Mouse (Mus musculus) heart, postnatal 0 days (tissue): ENCODE measurements around the gene Emilin1. TPM values are rescaled to one million over a fixed set of nuclear protein-coding genes. Genes with fewer than 3 reads are reported as not detected.

Experiments
- ATAC-seq: fragments of 200-750 bp; cut with Nextera tagmentation; 2 replicates; pipeline ENCODE4 v1.8.0; 2017; ENCODE audit warnings: low read depth, moderate number of reproducible peaks, moderate library complexity; ENCODE audit not compliant: insufficient read depth
- DNase-seq: peaks from one replicate; pipeline ENCODE4 v3.0.0-alpha.2; 2016; ENCODE audit warnings: low spot score
- H3K27ac ChIP-seq: fragments of 300-500 bp; sonication (generic); 2 replicates; pipeline ENCODE4 v1.5.1; 2014; ENCODE audit warnings: low read depth, mild to moderate bottlenecking
- H3K27me3 ChIP-seq: fragments of 300-500 bp; sonication (generic); 2 replicates; pipeline ENCODE4 v1.6.1; 2014; ENCODE audit warnings: low read length, mixed read lengths; ENCODE audit not compliant: control insufficient read depth, insufficient read depth
- H3K36me3 ChIP-seq: fragments of 300-500 bp; sonication (generic); replicated peaks from 2 replicates; pipeline ENCODE4 v1.6.1; 2014; ENCODE audit warnings: low read length, mixed read lengths; ENCODE audit not compliant: control insufficient read depth, insufficient read depth
- H3K4me1 ChIP-seq: fragments of 300-500 bp; sonication (generic); 2 replicates; pipeline ENCODE4 v1.6.1; 2014; ENCODE audit warnings: antibody characterized with exemption; ENCODE audit not compliant: control insufficient read depth, insufficient read depth
- H3K4me2 ChIP-seq: fragments of 300-500 bp; sonication (generic); 2 replicates; pipeline ENCODE4 v1.6.1; 2014; ENCODE audit warnings: low read depth, mild to moderate bottlenecking, low read length, moderate library complexity
- H3K4me3 ChIP-seq: fragments of 300-500 bp; sonication (generic); 2 replicates; pipeline ENCODE4 v1.5.1; 2014; ENCODE audit warnings: low read depth, low read length
- H3K9ac ChIP-seq: fragments of 300-500 bp; sonication (generic); replicated peaks from 2 replicates; pipeline ENCODE4 v1.6.1; 2014; ENCODE audit warnings: low read depth, low read length, mixed read lengths
- H3K9me3 ChIP-seq: fragments of 300-500 bp; sonication (generic); replicated peaks from 2 replicates; pipeline ENCODE4 v1.6.1; 2016; ENCODE audit warnings: low read length; ENCODE audit not compliant: control insufficient read depth
- CTCF ChIP-seq: IDR thresholded peaks from 2 replicates; pipeline ENCODE4 v1.5.1; 2016; ENCODE audit warnings: antibody characterized with exemption, control low read depth, low read depth
- EP300 ChIP-seq: IDR thresholded peaks from 2 replicates; pipeline ENCODE4 v1.6.1; 2016; ENCODE audit warnings: antibody characterized with exemption, low read depth
- WGBS: fragments of 180-500 bp; shearing (Covaris S2); extraction: QIAGEN DNeasy Blood & Tissue Kit; methylation state at CpG from one replicate; pipeline ENCODE4 v1.1.7; 2014; 5-methylcytosine and 5-hydroxymethylcytosine counted together
- polyA plus RNA-seq: library from polyadenylated mRNA; unstranded; fragments of >200 nt; fragmentation: Nextera tagmentation; extraction: Ambion mirVana; gene quantifications from 2 replicates; pipeline ENCODE4 v1.2.1, GENCODE M21; 2015
- total RNA-seq: library from RNA; depleted of rRNA; stranded (reverse); fragments of >200 nt; gene quantifications from 2 replicates; pipeline ENCODE4 v1.2.3, GENCODE M21; 2014; ENCODE audit warnings: low replicate concordance; rRNA removed

Emilin1 gene
- total and polyA plus RNA-seq, 2 experiments from 2014 or later, result 63.5 to 68.3 TPM

DNA sequence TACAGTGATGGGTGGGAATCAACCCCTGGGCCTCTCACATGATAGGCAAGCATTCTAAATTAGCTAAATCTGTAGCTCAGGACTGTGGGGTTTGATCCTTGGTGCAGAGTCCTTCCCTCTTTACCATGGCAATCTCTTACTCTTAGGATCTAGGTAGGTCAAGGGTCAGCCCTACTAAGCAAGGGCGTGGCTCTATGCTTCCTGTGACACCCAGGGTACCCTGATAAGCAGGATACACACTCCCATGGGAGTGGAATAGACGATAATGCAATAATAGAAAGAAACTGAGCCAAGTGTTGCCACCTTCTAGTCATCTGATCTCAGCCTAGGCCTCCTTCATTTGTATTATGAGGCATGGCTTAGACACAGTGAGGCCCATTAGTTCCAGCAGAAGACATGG is 56.2 kb downstream of the Emilin1 start:
- no peak for ATAC-seq
- no peaks in the 10 kb centered on the region for H3K9me3 ChIP-seq
- no peaks in the 10 kb centered on the region for H3K36me3 ChIP-seq
- H3K4me1 ChIP-seq, result no peaks in the 10 kb centered on the region
- no peak overlapping the region for H3K4me2 ChIP-seq
- WGBS, result 64% methylated on average over 2 of the region's 2 CpGs
- TF ChIP-seq CTCF, result no peak
- TF ChIP-seq EP300, result no peak
- no peaks in the 10 kb centered on the region for H3K27me3 ChIP-seq
- H3K4me3 ChIP-seq, result no peak overlapping the region
- DNase-seq, result no peak
- no peak overlapping the region for H3K9ac ChIP-seq
- H3K27ac ChIP-seq, result no peak overlapping the region

Other genes with a start within 250 kb of the Emilin1 start
- 87.9 and 158 TPM in 2 replicates for gene Cenpa, start 246.6 kb upstream of the Emilin1 start, total RNA-seq
- 128 and 158 TPM in 2 replicates for gene Cenpa, start 246.6 kb upstream of the Emilin1 start, polyA plus RNA-seq
- 3.7 and 4.7 TPM in 2 replicates for gene Dpysl5, start 201.8 kb upstream of the Emilin1 start, total RNA-seq
- gene Dpysl5, start 201.8 kb upstream of the Emilin1 start, polyA plus RNA-seq, result 0.71 and 0.83 TPM in 2 replicates
- gene Mapre3, start 98.8 kb upstream of the Emilin1 start, total RNA-seq, result 5.3 and 11.9 TPM in 2 replicates
- gene Mapre3, start 98.8 kb upstream of the Emilin1 start, polyA plus RNA-seq, result 15.8 TPM in 2 replicates
- 58.8 and 70.6 TPM in 2 replicates for gene Tmem214, start 45.4 kb upstream of the Emilin1 start, total RNA-seq
- 48.0 and 49.6 TPM in 2 replicates for gene Tmem214, start 45.4 kb upstream of the Emilin1 start, polyA plus RNA-seq
- 18.1 and 28.2 TPM in 2 replicates for gene Agbl5, start 24.7 kb upstream of the Emilin1 start, total RNA-seq
- gene Agbl5, start 24.7 kb upstream of the Emilin1 start, polyA plus RNA-seq, result 4.2 and 4.9 TPM in 2 replicates
- 201 and 280 TPM in 2 replicates for gene Ost4, start 5.6 kb upstream of the Emilin1 start, total RNA-seq
- 334 and 356 TPM in 2 replicates for gene Ost4, start 5.6 kb upstream of the Emilin1 start, polyA plus RNA-seq
- 11.8 and 15.0 TPM in 2 replicates for gene Khk, start 8.0 kb downstream of the Emilin1 start, total RNA-seq
- gene Khk, start 8.0 kb downstream of the Emilin1 start, polyA plus RNA-seq, result 16.2 and 18.5 TPM in 2 replicates
- 0.77 and 3.0 TPM in 2 replicates for gene Cgref1, start 32.2 kb downstream of the Emilin1 start, total RNA-seq
- 1.1 and 1.2 TPM in 2 replicates for gene Cgref1, start 32.2 kb downstream of the Emilin1 start, polyA plus RNA-seq
- gene Preb, start 47.0 kb downstream of the Emilin1 start, total RNA-seq, result 20.8 and 40.0 TPM in 2 replicates
- 54.3 and 64.3 TPM in 2 replicates for gene Preb, start 47.0 kb downstream of the Emilin1 start, polyA plus RNA-seq
- not detected in 2 replicates for gene Tcf23, start 55.3 kb downstream of the Emilin1 start, total RNA-seq
- 0.15 and 0.21 TPM in 2 replicates for gene Tcf23, start 55.3 kb downstream of the Emilin1 start, polyA plus RNA-seq
- gene Atraid, start 134.9 kb downstream of the Emilin1 start, total RNA-seq, result 141 and 177 TPM in 2 replicates
- gene Atraid, start 134.9 kb downstream of the Emilin1 start, polyA plus RNA-seq, result 166 and 176 TPM in 2 replicates
- 7.1 and 7.7 TPM in 2 replicates for gene Slc5a6, start 135.5 kb downstream of the Emilin1 start, total RNA-seq
- 5.2 and 5.5 TPM in 2 replicates for gene Slc5a6, start 135.5 kb downstream of the Emilin1 start, polyA plus RNA-seq
- 24.6 and 74.6 TPM in 2 replicates for gene Cad, start 141.4 kb downstream of the Emilin1 start, total RNA-seq
- 5.4 and 5.7 TPM in 2 replicates for gene Cad, start 141.4 kb downstream of the Emilin1 start, polyA plus RNA-seq
- not detected in 2 replicates for gene Dnajc5g, start 192.9 kb downstream of the Emilin1 start, total RNA-seq
- gene Dnajc5g, start 192.9 kb downstream of the Emilin1 start, polyA plus RNA-seq, result not detected in 2 replicates
- gene Slc30a3, start 194.8 kb downstream of the Emilin1 start, total RNA-seq, result not detected in 2 replicates
- gene Slc30a3, start 194.8 kb downstream of the Emilin1 start, polyA plus RNA-seq, result 0.08 and 0.18 TPM in 2 replicates
- 4.2 and 8.8 TPM in 2 replicates for gene Trim54, start 203.3 kb downstream of the Emilin1 start, total RNA-seq
- gene Trim54, start 203.3 kb downstream of the Emilin1 start, polyA plus RNA-seq, result 16.4 and 16.5 TPM in 2 replicates
- not detected in 2 replicates for gene Ucn, start 225.4 kb downstream of the Emilin1 start, total RNA-seq
- gene Ucn, start 225.4 kb downstream of the Emilin1 start, polyA plus RNA-seq, result not detected in 2 replicates
- 157 and 202 TPM in 2 replicates for gene Mpv17, start 240.8 kb downstream of the Emilin1 start, total RNA-seq
- 80.1 and 83.0 TPM in 2 replicates for gene Mpv17, start 240.8 kb downstream of the Emilin1 start, polyA plus RNA-seq